Comparison of ENCODE assay signal across 15 mouse cellular contexts in the genomic region with DNA sequence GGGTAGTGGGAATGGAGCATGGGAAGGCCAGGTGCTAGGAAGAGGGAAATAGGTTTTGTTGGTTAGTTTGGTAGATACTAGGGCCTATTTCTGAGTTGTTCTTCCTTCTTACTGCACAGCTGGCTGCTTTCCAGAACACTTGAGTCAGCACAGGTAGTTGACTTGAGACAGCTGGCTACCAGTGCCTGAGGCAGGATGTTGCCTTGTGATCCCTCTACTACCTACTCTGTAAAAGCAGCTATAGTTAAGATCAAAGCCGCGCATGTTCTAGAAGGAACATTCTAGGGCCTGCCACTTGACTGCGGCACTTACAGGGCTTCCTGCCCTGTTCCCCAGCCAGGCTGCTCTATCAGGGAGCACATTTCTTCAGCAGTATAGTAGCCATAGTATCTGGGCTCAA. TPM values are rescaled to one million over a fixed set of nuclear protein-coding genes. Genes with fewer than 3 reads are reported as not detected.
A peak's percentile ranks its signal among the peaks of the same experiment; 100 is the strongest.
DNase-seq lines count a peak whose midpoint lies in the region; ATAC-seq and TF ChIP-seq lines count a peak whose summit lies in the region.
"Had no signal": no experiment of that assay in that cellular context is flagged by ENCODE, and none has a peak within 500 bp of the region (broad histone marks: within the 10 kb centered on the region; RNA-seq: fewer than 3 reads in every experiment).

No protein-coding gene starts in this region.

- no peak for TF ChIP-seq CTCF in liver, adult 2 months (IDR thresholded peaks at IDR 0.05; ENCODE audit: low read depth, low read length)

- 0 out of 2 replicates have a peak overlapping the region, but pooled peaks have one; percentile 40 for H3K9ac ChIP-seq in liver, adult 2 months (ENCODE audit: low read depth, low read length)
- no peak overlapping the region for H3K9ac ChIP-seq in liver, embryonic 11.5 days (ENCODE audit: low read depth, low read length)
- H3K9ac ChIP-seq: forebrain, embryonic 13.5 days had no signal

- 96% methylated on average over 3 of the region's 3 CpGs for WGBS in liver, adult 2 months
- WGBS in liver, embryonic 11.5 days = 85% methylated on average over 3 of the region's 3 CpGs

- peaks cover 8% of the 10 kb centered on the region; the same call in 1 of the 2 replicates for H3K79me2 ChIP-seq in liver, adult 2 months (ENCODE audit: control insufficient read depth, insufficient read depth, low read length)

- no peak overlapping the region for H3K4me3 ChIP-seq in liver, adult 2 months (ENCODE audit: insufficient read depth, low read depth, low read length)
- H3K4me3 ChIP-seq in liver, embryonic 11.5 days (ENCODE audit: low read depth, low read length) = no peak overlapping the region
- H3K4me3 ChIP-seq: forebrain, embryonic 13.5 days; layer of hippocampus, adult 2 months had no signal

- H3K36me3 ChIP-seq in liver, adult 2 months (ENCODE audit: control insufficient read depth, insufficient read depth, low read length) = no peaks in the 10 kb centered on the region
- H3K36me3 ChIP-seq in liver, embryonic 11.5 days (ENCODE audit: control insufficient read depth, insufficient read depth, low read length) = no peaks in the 10 kb centered on the region

- peak; percentile 50 for DNase-seq in liver, adult 2 months (ENCODE audit: extremely low read depth, low read depth, low spot score)
- no peak for DNase-seq in liver, embryonic 11.5 days (ENCODE audit: low spot score)
- peak; percentile 22 for DNase-seq in T-cell, adult 2 months (ENCODE audit: low spot score)
- peak; percentile 43 for DNase-seq in lung, postnatal 14 days
- peak; percentile 14 to 30 for DNase-seq in thymus, postnatal 36 days
- no peak for DNase-seq in layer of hippocampus, adult 11-12 months (ENCODE audit: low spot score)
- no peak for DNase-seq in natural killer cell, adult 2 months (ENCODE audit: low spot score in 2 of 2)
- DNase-seq: cerebellum, adult 18-20 months; embryo, embryonic 11 days; gastrocnemius, postnatal 14 days; heart, postnatal 10 days; right cerebral cortex, postnatal 4 days had no signal

- H3K27me3 ChIP-seq in liver, adult 2 months (ENCODE audit: control insufficient read depth, insufficient read depth, low read length) = no peaks in the 10 kb centered on the region
- 0 out of 2 replicates have a peak, but pooled peaks cover 3% of the 10 kb centered on the region for H3K27me3 ChIP-seq in liver, embryonic 11.5 days (replicated peaks; ENCODE audit: control insufficient read depth, insufficient read depth, low read length)
- H3K27me3 ChIP-seq: forebrain, embryonic 13.5 days had no signal

- H3K4me1 ChIP-seq in liver, adult 2 months (ENCODE audit: control insufficient read depth, insufficient read depth, low read length) = peaks cover 57% of the 10 kb centered on the region
- no peaks in the 10 kb centered on the region for H3K4me1 ChIP-seq in liver, embryonic 11.5 days (replicated peaks; ENCODE audit: control insufficient read depth, insufficient read depth, low read length)
- H3K4me1 ChIP-seq: forebrain, embryonic 13.5 days had no signal

- TF ChIP-seq POLR2A in liver, adult 2 months (IDR thresholded peaks at IDR 0.05; ENCODE audit: extremely low read depth, insufficient read depth, low read length) = no peak

- H3K9me3 ChIP-seq in liver, embryonic 11.5 days (ENCODE audit: control insufficient read depth, low read length) = no peaks in the 10 kb centered on the region
- H3K9me3 ChIP-seq: forebrain, embryonic 13.5 days had no signal

- no peak for ATAC-seq in liver, embryonic 11.5 days (replicated peaks; ENCODE audit: low FRiP score)
- ATAC-seq: forebrain, embryonic 13.5 days had no signal

- no peak overlapping the region for H3K4me2 ChIP-seq in liver, embryonic 11.5 days
- H3K4me2 ChIP-seq: forebrain, embryonic 13.5 days had no signal

- peak overlapping the region; percentile 92 for H3K27ac ChIP-seq in liver, adult 2 months (replicated peaks; ENCODE audit: insufficient read depth, low read depth, low read length)
- H3K27ac ChIP-seq in liver, embryonic 11.5 days (ENCODE audit: low read depth, low read length) = no peak overlapping the region
- H3K27ac ChIP-seq: forebrain, embryonic 13.5 days; layer of hippocampus, adult 2 months; macrophage had no signal

RNA-seq across cellular contexts. Expression of a gene that starts 25.4 kb away (rescaled TPM):
- total RNA-seq in liver, adult 2 months (2014; rRNA removed) = 0.13 and 0.18 TPM in 2 replicates
- 0.27 and 0.35 TPM in 2 replicates for polyA plus RNA-seq in liver, adult 2 months (2012; rRNA removed)
- polyA plus RNA-seq in liver, embryonic 11.5 days (2014; fragmentation: Nextera tagmentation; extraction: Ambion mirVana) = 2.2 and 3.3 TPM in 2 replicates

RNA-seq across cellular contexts. Expression of a gene that starts 35.4 kb away (rescaled TPM):
- 14.8 and 15.7 TPM in 2 replicates for total RNA-seq in liver, adult 2 months (2014; rRNA removed)
- polyA plus RNA-seq in liver, adult 2 months (2012; rRNA removed) = 31.0 and 44.9 TPM in 2 replicates
- 52.5 and 52.9 TPM in 2 replicates for polyA plus RNA-seq in liver, embryonic 11.5 days (2014; fragmentation: Nextera tagmentation; extraction: Ambion mirVana)

Comparison
In these comparisons a context has a peak if more than half of its experiments do, and no peak if none do; other contexts are left out.
1. DNase-seq: peak in liver, adult 2 months (single experiment), T-cell, adult 2 months (single experiment), lung, postnatal 14 days (single experiment) and thymus, postnatal 36 days (2 of 2); none in liver, embryonic 11.5 days (single experiment), layer of hippocampus, adult 11-12 months (single experiment) and natural killer cell, adult 2 months (0 of 2).